Mouse (Mus musculus) midbrain, embryonic 14.5 days (tissue): ENCODE data around the gene Dhx37. TPM values are rescaled to one million over a fixed set of nuclear protein-coding genes. Genes with fewer than 3 reads are reported as not detected.
"Not testable (repeated sequence)": the region's sequence is repeated elsewhere in the genome, so short reads cannot be mapped to it uniquely, and the experiment has no call there.

Experiments used
- ATAC-seq: fragments of 200-750 bp; cut with Nextera tagmentation; 2 replicates; pipeline ENCODE4 v1.8.0; 2017; ENCODE audit warnings: moderate number of reproducible peaks, moderate library complexity; ENCODE audit not compliant: low FRiP score, low TSS enrichment
- DNase-seq: peaks from one replicate; pipeline ENCODE4 v3.0.0-alpha.2; 2015
- H3K27ac ChIP-seq: fragments of 300-500 bp; sonication (generic); replicated peaks from 2 replicates; pipeline ENCODE4 v1.5.1; 2014; ENCODE audit warnings: mild to moderate bottlenecking, low read depth, low read length, moderate library complexity
- H3K27me3 ChIP-seq: fragments of 300-500 bp; sonication (generic); 2 replicates; pipeline ENCODE4 v1.6.1; 2014; ENCODE audit warnings: low read length, control low read depth, mixed read lengths; ENCODE audit not compliant: control insufficient read depth, insufficient read depth
- H3K36me3 ChIP-seq: fragments of 300-500 bp; sonication (generic); 2 replicates; pipeline ENCODE4 v1.6.1; 2014; ENCODE audit warnings: low read length, control low read depth; ENCODE audit not compliant: control insufficient read depth, insufficient read depth
- H3K4me1 ChIP-seq: fragments of 300-500 bp; sonication (generic); 2 replicates; pipeline ENCODE4 v1.6.1; 2014; ENCODE audit warnings: mild to moderate bottlenecking, antibody characterized with exemption, low read length, control low read depth; ENCODE audit not compliant: control insufficient read depth, insufficient read depth
- H3K4me2 ChIP-seq: fragments of 300-500 bp; sonication (generic); 2 replicates; pipeline ENCODE4 v1.6.1; 2014; ENCODE audit warnings: mild to moderate bottlenecking, low read length, moderate library complexity
- H3K4me3 ChIP-seq: fragments of 300-500 bp; sonication (generic); replicated peaks from 2 replicates; pipeline ENCODE4 v1.5.1; 2014; ENCODE audit warnings: low read depth, low read length
- H3K9ac ChIP-seq: fragments of 300-500 bp; sonication (generic); replicated peaks from 2 replicates; pipeline ENCODE4 v1.6.1; 2014; ENCODE audit warnings: mild to moderate bottlenecking, low read length, moderate library complexity
- H3K9me3 ChIP-seq: fragments of 300-500 bp; sonication (generic); 2 replicates; pipeline ENCODE4 v1.6.1; 2016; ENCODE audit warnings: low read length, control low read depth, mixed read lengths; ENCODE audit not compliant: control insufficient read depth
- WGBS: fragments of 180-500 bp; shearing (Covaris S2); extraction: QIAGEN DNeasy Blood & Tissue Kit; methylation state at CpG from one replicate; pipeline ENCODE4 v1.1.7; 2014; 5-methylcytosine and 5-hydroxymethylcytosine counted together
- polyA plus RNA-seq: library from polyadenylated mRNA; unstranded; fragments of >200 nt; fragmentation: Nextera tagmentation; extraction: Ambion mirVana; gene quantifications from 2 replicates; pipeline ENCODE4 v1.2.1, GENCODE M21; 2014

The Dhx37 gene
- polyA plus RNA-seq, 1 experiment from 2014 or later, result 9.8 TPM

DNA sequence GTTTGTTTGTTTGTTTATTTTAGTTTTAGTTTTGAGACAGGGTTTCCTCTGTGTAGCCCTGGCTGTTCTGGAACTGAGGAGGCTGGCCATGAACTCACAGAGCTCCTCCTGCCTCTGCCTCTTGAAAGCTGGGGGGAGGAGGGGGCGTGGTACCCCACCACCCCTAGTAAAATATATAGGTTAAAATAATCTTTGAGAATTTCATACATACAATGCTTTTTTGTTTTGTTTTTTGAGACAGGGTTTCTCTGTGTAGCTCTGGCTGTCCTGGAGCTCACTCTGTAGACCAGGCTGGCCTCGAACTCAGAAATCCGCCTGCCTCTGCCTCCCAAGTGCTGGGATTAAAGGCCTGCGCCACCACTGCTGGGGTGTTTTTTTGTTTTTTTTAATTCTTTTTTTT is 41.7 kb downstream of the Dhx37 start:
- not testable (repeated sequence) for H3K9me3 ChIP-seq, ATAC-seq, H3K27me3 ChIP-seq, H3K36me3 ChIP-seq, DNase-seq, H3K9ac ChIP-seq, H3K4me2 ChIP-seq, H3K4me3 ChIP-seq
- Histone ChIP-seq H3K27ac (peak overlapping the region; percentile 99), H3K4me1 (peaks cover 40% of the 10 kb centered on the region)
- WGBS, result 90% methylated on average over 4 of the region's 4 CpGs

- Histone ChIP-seq H3K36me3 (no peaks in the 10 kb centered on the region), H3K9ac (no peak overlapping the region), H3K27me3 (no peaks in the 10 kb centered on the region), H3K9me3 (no peaks in the 10 kb centered on the region), H3K4me3 (no peak overlapping the region), H3K4me1 (peaks cover 40% of the 10 kb centered on the region), H3K4me2 (no peak overlapping the region), H3K27ac (no peak overlapping the region)
- ATAC-seq (no peak), DNase-seq (no peak)
- WGBS, result 88% methylated on average over 5 of the region's 5 CpGs
These were observed 42.3 kb downstream of the Dhx37 start for GRCm38 (mm10) chr5:125391609-125392008.

- H3K4me2 ChIP-seq, result no peak overlapping the region
- H3K9me3 ChIP-seq, result no peaks in the 10 kb centered on the region
- H3K9ac ChIP-seq, result no peak overlapping the region
- H3K36me3 ChIP-seq, result peaks cover under 1% of the 10 kb centered on the region
- DNase-seq (no peak), ATAC-seq (no peak)
- H3K27me3 ChIP-seq, result no peaks in the 10 kb centered on the region
- 97% methylated on average over 3 of the region's 3 CpGs for WGBS
- no peak overlapping the region for H3K4me3 ChIP-seq
- H3K4me1 ChIP-seq, result peaks cover 40% of the 10 kb centered on the region
- H3K27ac ChIP-seq, result no peak overlapping the region; the same call in 1 of the 2 replicates
These were observed 42.9 kb downstream of the Dhx37 start for GRCm38 (mm10) chr5:125390906-125391477.

DNA sequence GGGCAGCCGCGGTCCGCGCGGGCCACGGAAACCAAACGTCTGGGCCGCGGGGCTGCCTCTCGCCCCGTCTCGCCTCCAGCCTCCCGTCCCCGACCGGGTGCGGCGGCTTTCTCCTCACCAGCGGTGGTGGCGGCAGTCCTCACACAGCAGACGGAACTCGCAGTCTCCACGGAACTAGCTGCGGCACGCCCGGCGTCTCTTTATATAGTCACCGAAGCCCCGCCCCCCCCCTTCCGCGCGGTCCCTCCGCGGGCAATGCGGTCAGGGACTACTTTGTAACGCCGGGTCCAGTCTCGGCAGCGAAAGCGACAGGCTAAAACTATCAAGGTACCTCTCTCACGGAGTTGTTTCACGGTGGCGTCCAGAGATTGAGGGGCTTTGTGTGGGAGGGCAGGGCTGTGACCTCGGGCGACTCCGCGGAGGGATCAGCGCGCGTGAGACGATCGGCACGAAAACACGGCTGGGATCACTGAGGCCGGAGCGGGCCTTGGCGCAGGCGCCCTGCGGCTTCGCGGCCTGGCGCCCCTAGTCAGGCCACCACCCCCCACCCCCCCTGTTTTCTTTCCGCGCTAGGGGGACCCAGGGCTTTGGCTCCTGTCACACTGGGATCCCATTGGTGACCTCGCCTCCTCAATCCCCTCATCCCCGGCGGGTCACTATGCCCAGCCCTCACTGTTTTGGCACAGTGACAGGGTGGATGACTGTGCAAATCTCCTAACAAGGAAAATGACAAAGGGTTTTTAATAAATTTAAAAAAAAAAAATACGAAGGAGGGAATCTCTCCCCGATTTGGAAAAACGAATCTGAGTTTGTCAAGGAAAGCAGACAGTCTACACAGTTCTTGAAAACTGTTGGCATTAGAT is 44.1 kb downstream of the Dhx37 start, which contains the start of gene Ubc:
Gene Ubc, minus strand, starts transcription at position 624 of the 863 bp plus-strand sequence.
- peak within 1 kb of the TSS; percentile 100 for H3K4me2 ChIP-seq
- no peaks in the 10 kb centered on the region for H3K27me3 ChIP-seq
- DNase-seq (peak; percentile 94), ATAC-seq (peak; percentile 75)
- H3K4me3 ChIP-seq, result peak within 1 kb of the TSS; percentile 100
- peaks cover 13% of the 10 kb centered on the region for H3K36me3 ChIP-seq
- H3K9ac ChIP-seq, result peak within 1 kb of the TSS; percentile 98
- H3K27ac ChIP-seq, result peak within 1 kb of the TSS; percentile 100
- no peaks in the 10 kb centered on the region for H3K9me3 ChIP-seq
- WGBS, result under 1% methylated on average over 68 of the region's 69 CpGs
- peaks cover 43% of the 10 kb centered on the region for H3K4me1 ChIP-seq

- Histone ChIP-seq H3K27ac (peak within 1 kb of the TSS; percentile 100), H3K36me3 (peaks cover 19% of the 10 kb centered on the region), H3K4me3 (peak within 1 kb of the TSS; percentile 100), H3K4me1 (peaks cover 43% of the 10 kb centered on the region), H3K4me2 (peak within 1 kb of the TSS; percentile 100), H3K9ac (peak within 1 kb of the TSS; percentile 98), H3K9me3 (no peaks in the 10 kb centered on the region), H3K27me3 (no peaks in the 10 kb centered on the region)
- ATAC-seq (peak; percentile 32), DNase-seq (peak; percentile 83)
- whole genome bisulfite sequencing, result under 1% methylated on average over 41 of the region's 41 CpGs
These were observed 44.8 kb downstream of the Dhx37 start, which contains the start of gene Gm10382 for GRCm38 (mm10) chr5:125389131-125389578. Gene Gm10382, plus strand, starts transcription at chr5:125389322.

GRCm38 (mm10) chr5:125388358-125389092 is 45.4 kb downstream of the Dhx37 start:
- H3K27ac ChIP-seq, result no peak overlapping the region
- peak overlapping the region; percentile 100 for H3K4me3 ChIP-seq
- H3K9ac ChIP-seq, result peak overlapping the region; percentile 98
- DNase-seq (no peak), ATAC-seq (no peak)
- peaks cover 21% of the 10 kb centered on the region for H3K36me3 ChIP-seq
- H3K9me3 ChIP-seq, result no peaks in the 10 kb centered on the region
- 29% methylated on average over 13 of the region's 13 CpGs for WGBS
- H3K4me1 ChIP-seq, result peaks cover 37% of the 10 kb centered on the region
- H3K27me3 ChIP-seq, result no peaks in the 10 kb centered on the region
- peak overlapping the region; percentile 100 for H3K4me2 ChIP-seq

DNA sequence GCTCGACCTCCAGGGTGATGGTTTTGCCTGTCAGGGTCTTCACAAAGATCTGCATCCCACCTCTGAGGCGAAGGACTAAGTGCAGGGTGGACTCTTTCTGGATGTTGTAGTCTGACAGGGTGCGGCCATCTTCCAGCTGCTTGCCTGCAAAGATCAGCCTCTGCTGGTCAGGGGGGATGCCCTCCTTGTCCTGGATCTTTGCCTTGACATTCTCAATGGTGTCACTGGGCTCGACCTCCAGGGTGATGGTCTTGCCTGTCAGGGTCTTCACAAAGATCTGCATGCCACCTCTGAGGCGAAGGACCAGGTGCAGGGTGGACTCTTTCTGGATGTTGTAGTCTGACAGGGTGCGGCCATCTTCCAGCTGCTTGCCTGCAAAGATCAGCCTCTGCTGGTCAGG is 46.6 kb downstream of the Dhx37 start:
- not testable (repeated sequence) for H3K9me3 ChIP-seq, DNase-seq, H3K27me3 ChIP-seq, H3K9ac ChIP-seq, H3K4me2 ChIP-seq, H3K4me3 ChIP-seq, ATAC-seq, H3K27ac ChIP-seq
- H3K36me3 ChIP-seq, result peaks cover 21% of the 10 kb centered on the region
- peaks cover 29% of the 10 kb centered on the region for H3K4me1 ChIP-seq
- 89% methylated on average over 5 of the region's 6 CpGs for WGBS

DNA sequence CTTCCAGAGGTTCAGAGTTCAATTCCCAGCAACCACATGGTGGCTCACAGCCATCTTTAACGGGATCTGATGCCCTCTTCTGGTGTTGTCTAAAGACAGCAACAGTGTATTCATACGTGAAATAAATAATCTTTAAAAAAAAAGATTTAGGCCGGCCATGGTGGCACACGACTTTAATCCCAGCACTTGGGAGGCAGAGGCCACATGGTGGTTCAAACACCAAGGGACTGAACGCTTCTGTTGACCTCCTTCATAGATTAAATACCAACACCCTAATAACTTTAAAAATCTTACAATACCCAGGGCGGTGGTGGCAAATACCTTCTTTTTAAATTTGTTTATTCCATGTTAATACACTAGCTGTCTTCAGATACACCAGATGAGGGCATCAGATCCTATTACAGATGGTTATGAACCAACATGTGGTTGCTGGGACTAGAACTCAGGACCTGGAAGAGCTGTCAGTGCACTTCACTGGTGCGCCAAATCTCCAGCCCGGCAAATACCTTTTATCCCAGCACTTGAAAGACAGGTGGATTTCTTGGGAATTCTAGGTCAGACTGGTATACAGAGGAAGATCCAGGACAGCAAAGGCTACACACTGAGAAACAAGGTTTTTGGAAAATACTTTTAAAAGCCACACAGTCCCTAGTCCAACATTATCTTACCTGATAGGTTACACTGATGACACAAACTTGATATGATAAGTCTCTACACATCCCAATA is 48.5 kb downstream of the Dhx37 start:
- no peak overlapping the region for H3K27ac ChIP-seq
- 73% methylated on average over 8 of the region's 8 CpGs for WGBS

More for the DNA sequence above, 48.5 kb downstream of the Dhx37 start:
- ATAC-seq, result no peak
- no peak overlapping the region for H3K4me3 ChIP-seq
- peaks cover 21% of the 10 kb centered on the region for H3K36me3 ChIP-seq
- no peak for DNase-seq
- no peak overlapping the region for H3K9ac ChIP-seq
- H3K27me3 ChIP-seq, result no peaks in the 10 kb centered on the region
- peaks cover 27% of the 10 kb centered on the region for H3K4me1 ChIP-seq
- H3K4me2 ChIP-seq, result peak overlapping the region; percentile 20
- H3K9me3 ChIP-seq, result no peaks in the 10 kb centered on the region
